Mouse (Mus musculus): Measurements from ENCODE around the gene BC029722.
"Not testable (repeated sequence)": the region's sequence is repeated elsewhere in the genome, so short reads cannot be mapped to it uniquely, and the experiment has no call there.

BC029722 gene

DNA sequence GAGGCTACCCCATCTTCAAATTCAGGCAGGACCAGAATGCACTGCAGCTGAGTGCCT is at the start of gene BC029722:
Gene BC029722, minus strand, starts transcription at position 35 of the 57 bp plus-strand sequence.
- no peak for DNase-seq (ENCODE audit: low read depth)

- no peak for DNase-seq (ENCODE audit: low read depth)
These were observed 49.1 kb upstream of the BC029722 start for GRCm38 (mm10) chr2:155868320-155868719.

GRCm38 (mm10) chr2:155863301-155863867 is 44.2 kb upstream of the BC029722 start:
- no peak for DNase-seq (ENCODE audit: low read depth)

DNA sequence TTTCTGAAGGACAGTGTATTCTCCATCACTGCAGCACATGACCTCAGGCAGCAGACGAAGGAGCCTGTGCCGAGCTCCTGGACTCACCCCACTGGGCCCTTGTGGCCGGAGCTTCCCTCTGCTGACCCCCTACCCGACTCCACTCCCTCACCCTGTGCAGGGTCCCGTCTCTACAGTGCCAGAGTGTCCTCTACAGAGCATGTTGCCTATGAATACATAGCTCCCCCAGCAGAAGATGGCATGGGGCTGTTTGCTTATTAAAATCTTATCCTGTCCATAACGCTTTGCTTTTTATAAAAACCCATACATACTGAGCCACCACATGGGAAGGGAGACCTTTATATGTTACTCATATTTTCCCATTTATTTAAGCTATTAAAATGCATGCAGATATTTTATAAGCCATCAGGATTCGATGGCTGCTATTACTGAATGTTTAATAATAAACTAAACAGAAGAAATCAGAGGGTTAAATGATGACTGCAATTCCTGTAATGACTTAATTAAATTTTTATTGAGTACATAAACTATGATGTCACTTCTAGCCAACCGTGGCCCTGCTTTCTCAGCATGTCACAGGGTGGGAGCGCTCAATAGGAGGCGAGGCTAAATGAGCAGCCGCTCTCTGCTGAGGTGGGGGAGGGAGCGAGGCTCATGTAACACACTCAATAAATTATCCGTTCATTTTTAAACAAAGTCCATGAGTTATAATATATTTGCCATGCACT is 43.5 kb upstream of the BC029722 start:
- no peak for DNase-seq (ENCODE audit: low read depth)

GRCm38 (mm10) chr2:155861581-155861980 is 42.4 kb upstream of the BC029722 start:
- no peak for DNase-seq (ENCODE audit: low read depth)

- DNase-seq (ENCODE audit: low read depth) = no peak
These were observed 40.9 kb upstream of the BC029722 start for GRCm38 (mm10) chr2:155860102-155860501.

- no peak for DNase-seq (ENCODE audit: low read depth)
These were observed 33.3 kb upstream of the BC029722 start for GRCm38 (mm10) chr2:155852536-155852935.

- DNase-seq (ENCODE audit: low read depth) = no peak
These were observed 30.9 kb upstream of the BC029722 start for GRCm38 (mm10) chr2:155850120-155850519.

DNA sequence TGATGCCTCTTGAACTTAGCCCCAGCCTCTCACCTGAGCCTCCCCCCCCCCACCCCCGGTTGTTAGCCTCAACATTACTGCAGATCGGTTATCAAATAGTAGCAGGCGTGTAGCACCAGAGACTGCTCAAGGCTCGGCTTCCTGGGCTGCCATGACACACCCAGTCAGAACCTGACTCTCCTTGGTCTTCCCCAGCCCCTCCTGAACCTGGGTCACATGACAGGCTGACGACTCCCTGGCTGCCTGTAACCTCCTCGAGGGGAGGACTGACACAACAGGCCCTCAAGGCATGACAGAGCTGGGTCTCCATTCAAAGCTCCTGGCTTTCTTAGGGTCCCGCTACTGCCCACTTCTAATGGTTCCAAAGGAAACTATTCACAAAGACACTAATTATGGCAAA is 30.2 kb upstream of the BC029722 start:
- DNase-seq (ENCODE audit: low read depth) = no peak

DNA sequence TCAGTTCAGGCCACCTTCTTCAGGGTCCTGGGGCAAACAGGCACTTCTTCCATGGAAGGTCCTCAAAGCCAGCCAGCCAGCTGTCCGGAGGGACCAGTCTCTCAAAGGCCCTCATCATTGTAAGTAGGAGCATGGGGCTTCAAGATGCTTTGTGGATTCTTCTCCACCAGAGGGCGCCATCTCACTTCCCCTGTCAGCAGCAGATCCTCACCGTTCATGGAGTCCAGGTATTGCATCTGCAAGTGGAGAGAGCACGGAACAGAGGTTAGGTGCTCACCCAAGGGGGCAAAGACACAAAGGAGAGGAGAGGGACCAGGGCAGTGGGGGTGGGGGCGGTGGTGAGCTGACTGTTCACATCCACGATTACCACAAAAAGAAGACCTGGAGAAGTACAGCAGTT is 29.1 kb upstream of the BC029722 start:
- peak; percentile 86 for DNase-seq (ENCODE audit: low read depth)

DNA sequence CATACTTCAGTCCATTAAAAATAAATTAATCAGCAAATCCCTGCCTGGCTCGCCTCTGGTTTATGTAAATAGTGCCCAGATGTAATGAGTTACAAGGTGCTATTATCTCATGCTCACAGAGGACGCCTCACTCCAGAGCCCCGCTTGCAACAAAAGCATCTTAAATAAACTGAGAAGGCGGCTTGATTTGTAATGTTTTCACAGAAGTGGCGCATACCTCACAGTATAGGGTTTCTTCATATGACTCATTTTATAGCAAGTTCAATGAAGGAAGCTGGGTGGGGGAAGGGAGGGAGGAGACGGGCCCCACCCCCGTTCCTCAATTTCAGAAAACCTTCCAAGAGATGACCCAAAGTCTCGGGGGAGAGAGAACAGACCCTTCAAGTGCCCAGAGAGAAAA is 27.7 kb upstream of the BC029722 start:
- DNase-seq (ENCODE audit: low read depth) = no peak

- no peak for DNase-seq (ENCODE audit: low read depth)
These were observed 19.7 kb upstream of the BC029722 start for GRCm38 (mm10) chr2:155838961-155839360.

DNA sequence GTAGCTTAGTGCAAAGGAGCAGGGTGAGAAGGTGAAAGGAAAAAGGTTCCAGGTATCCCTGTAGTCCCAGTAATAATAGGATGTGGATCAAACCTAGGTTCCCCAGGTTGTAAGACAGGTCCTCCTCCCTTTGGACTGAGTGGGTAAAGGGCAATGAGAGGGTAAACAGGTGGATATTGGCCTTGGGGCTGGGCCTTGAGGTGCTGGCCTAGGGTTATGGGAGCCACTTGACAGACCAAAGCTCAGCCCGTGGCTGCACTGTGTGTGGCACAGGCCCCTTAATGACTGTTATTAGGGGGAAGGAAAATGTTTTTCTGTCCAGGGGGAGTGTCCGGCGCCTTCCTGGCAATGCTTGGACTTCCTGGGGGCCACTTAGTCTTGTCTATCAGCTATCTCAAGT is 18.7 kb upstream of the BC029722 start:
- DNase-seq (ENCODE audit: low read depth) = no peak

GRCm38 (mm10) chr2:155834732-155835131 is 15.5 kb upstream of the BC029722 start, which contains the start of gene Fam83c:
Gene Fam83c, minus strand, starts transcription at chr2:155834854.
- no peak for DNase-seq (ENCODE audit: low read depth)

GRCm38 (mm10) chr2:155832087-155832486 is 12.9 kb upstream of the BC029722 start:
- DNase-seq (ENCODE audit: low read depth) = not testable (repeated sequence)

GRCm38 (mm10) chr2:155831302-155831701 is 12.1 kb upstream of the BC029722 start:
- DNase-seq (ENCODE audit: low read depth) = no peak

DNA sequence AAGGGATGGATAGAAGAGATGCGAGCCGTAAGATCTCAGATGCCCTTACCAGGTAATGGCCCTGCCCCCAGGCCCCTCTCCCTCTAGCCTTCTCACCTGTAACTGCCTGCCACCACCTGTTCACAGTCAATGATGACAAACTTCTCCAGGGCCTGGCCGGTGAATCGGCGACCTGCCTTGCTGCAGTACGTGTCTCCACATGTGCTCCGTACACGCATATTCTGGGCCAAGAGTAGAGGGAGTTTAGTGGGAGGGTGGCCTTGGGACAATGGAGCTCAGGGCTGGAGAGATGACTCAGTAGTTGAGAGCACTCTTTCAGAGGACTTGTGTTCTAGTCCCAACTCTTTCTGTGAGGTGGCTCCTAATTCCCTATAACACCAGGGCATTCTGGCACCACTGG is 11.6 kb upstream of the BC029722 start:
- no peak for DNase-seq (ENCODE audit: low read depth)

DNA sequence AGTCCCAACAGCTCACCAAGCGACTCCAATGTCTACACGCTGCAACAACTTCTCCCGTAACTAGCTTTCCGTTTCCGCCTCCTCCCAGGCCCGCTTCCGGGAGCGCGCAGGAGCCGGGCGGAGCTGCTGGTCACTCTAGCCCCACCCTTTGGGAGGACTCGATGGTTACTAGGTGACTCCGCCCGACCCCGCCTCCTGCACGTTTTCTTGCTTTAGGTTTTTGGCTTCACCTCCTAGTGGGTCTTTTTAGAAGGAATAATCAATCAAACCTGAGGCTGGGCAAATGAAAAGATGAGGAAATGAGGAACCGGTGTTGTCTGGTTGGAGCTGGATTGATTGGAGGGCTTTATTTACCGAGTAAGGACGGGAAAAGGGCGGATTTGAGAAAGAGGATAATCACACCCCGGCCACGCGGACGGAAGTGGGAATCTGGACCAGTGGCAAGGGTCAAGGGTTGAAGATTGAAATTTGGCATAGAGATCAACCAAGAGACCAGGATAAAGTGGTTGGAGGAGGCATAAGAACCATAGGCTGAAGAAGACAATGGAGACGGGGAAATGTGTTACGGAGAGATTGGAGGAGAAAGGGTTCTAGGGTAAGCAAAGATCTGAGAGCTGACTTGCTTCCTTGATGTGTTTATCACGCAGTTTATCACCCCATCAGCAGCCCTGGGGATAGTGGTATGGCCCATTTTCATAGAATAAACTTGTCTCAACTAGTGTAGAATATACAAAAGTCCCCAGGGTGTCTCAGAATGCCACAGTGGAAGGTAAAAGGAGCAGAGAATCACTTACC is 7.6 kb upstream of the BC029722 start, which contains the start of gene Eif6:
Gene Eif6, minus strand, starts transcription at position 296 of the 795 bp plus-strand sequence.
- peak; percentile 94 for DNase-seq (ENCODE audit: low read depth)

DNA sequence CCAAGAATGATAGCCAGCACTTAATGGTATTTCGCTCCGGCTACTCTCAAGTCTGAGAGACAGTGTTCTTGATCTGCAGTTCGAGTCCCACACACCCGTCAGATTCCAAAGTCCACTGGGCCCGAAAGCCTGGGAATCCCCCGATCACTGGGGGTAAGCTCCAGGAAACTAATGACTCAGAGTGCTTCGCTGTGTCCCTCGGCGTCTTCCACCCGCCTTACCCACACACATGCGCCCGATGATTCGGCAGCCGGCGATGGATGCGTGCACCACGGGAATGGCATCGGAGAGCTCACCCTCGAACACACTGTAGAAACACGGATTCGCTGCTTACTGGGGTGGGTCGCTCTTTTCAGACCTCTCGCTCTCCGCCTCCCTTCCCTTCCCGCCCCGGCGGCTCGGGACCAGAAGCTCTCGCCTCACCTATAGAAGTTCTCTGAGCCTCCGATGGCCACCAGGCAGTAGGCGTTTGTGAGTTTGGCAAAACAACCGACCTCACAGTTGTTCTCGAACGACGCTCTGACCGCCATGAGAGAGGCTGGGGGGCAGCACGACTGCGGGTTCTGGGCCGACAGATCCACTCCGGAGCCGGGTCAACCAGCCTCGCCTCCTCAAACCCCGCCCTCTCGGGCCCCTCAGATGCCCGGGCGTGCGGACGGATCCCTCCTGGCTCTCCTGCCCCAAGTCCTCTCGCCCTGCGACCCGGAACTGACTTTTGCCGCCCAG is 6.8 kb upstream of the BC029722 start:
- DNase-seq (ENCODE audit: low read depth) = peak; percentile 69

GRCm38 (mm10) chr2:155823722-155824121 is 4.5 kb upstream of the BC029722 start:
- DNase-seq (ENCODE audit: low read depth) = no peak

- no peak for DNase-seq (ENCODE audit: low read depth)
These were observed 1.6 kb upstream of the BC029722 start for GRCm38 (mm10) chr2:155820779-155821178.

GRCm38 (mm10) chr2:155819449-155820251 is 424 bp upstream of the BC029722 start:
- no peak for DNase-seq (ENCODE audit: low read depth)

Measured in induced T-regulatory cell, adult 2 months (primary cell).